Mouse (Mus musculus) left cerebral cortex, adult 11 months (tissue): Measurements from ENCODE around the gene Casp6.
A peak's percentile ranks its signal among the peaks of the same experiment; 100 is the strongest.

Source experiments
- DNase-seq: peaks from one replicate; pipeline ENCODE4 v3.0.0; 2022; ENCODE audit warnings: low spot score

Casp6 gene

DNA sequence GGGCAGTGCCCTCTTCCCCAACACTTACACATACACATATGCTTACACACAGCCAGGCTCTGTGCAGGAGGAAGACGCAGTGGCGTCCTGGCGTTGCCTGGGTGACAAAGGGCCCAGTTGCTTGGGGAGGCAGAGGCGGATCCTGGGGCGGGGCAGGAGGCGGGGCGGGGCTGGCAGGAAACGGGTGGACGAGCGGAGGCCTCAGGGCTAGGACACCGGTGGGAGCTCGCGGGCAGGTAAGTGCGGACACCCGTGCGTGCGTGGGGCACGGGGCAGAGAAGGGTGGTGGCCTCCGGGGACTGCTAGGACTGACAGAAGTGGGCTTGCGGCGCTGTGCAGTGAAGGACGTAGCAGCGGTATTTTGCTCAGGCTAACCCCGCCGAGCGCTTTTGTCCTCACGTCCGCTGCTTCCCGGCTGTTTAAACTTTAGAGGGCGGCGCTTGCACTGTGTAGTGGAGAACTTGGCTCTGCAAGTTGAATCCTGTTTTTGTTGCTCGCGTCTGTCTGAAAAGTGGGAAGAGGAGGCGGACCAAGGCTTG is at the start of gene Casp6:
Casp6 (plus strand) TSS at position 155 of the 539 bp plus-strand sequence.
- peak; percentile 35 for DNase-seq

DNA sequence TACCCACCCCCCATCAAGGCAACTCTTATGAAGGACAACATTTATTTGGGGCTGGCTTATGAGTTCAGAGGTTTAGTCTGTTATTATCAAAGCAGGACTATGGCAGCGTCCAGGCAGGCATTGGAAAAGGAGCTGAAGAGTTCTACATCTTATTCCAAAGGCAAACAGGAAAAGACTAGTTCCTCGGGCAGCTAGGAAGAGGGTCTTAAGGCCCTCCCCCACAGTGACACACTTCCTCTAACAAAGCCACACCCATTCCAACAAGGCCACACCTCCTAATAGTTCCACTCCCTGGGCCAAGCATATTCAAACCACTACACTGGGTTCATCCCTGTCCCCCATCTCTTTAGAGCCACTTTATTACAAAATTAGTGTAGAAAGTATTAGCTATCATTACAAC is 38.6 kb upstream of the Casp6 start:
- DNase-seq = no peak

DNA sequence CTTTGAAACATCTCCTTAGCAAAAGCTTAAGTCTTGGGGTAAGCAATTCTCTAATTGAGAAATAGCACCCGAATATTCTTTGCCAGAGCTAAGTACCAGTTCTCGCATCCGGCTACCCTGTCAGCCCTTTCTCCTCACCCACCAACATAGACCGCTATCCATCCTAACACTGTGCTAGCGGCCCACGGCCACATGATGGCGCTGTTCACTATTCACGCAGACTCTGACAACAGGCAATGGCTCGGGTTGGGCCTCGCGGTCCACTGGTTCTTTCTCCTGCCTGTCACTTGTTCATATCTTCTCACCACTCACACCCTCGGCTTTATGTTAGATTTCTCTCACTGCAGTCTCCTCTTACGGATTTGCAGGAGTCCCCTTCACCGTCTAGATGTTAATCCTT is 37.5 kb upstream of the Casp6 start:
- no peak for DNase-seq

DNA sequence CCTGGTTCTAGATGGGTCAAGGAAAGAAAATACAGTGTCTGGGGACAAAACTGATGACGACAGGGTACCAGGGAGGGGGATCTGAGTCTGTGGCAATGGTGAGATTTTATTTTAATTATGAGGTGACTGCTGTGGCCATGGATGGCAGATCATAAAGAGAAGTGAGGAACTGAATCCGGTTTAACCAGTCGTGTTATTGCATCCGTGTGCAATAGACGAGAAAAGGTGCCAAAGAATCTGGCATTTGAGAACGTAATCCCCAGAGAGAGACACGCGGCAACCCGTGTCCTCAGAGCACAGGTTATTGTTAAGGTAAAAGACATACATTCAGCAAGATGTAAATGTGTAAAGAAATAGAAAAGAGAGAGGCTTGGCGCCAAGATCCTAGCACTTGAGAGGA is 23.9 kb upstream of the Casp6 start:
- no peak for DNase-seq

DNA sequence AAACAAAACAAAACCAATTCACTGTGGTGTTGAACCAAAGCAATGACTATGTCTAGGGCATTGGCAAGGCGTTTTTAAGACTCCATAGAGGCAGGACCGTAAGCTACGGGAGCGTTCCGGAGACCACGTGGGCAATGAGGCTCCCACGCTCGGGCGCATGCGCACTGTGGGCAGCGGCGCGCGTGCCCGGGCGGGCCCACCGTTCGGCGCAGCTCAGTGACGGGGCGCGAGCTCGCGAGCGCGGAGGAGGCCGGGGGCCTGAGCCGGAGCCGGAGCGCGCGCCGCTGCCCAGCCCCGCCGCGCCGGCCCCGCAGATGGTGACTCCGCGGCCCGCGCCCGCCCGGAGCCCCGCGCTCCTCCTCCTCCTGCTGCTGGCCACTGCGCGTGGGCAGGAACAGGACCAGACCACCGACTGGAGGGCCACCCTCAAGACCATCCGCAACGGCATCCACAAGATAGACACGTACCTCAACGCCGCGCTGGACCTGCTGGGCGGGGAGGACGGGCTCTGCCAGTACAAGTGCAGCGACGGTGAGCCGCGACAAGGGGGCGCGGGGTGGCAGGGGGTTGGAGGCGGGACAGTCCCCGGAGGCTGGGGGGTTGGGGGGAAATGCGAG is 22.7 kb upstream of the Casp6 start, which contains the start of gene Pla2g12a:
Pla2g12a (plus strand) TSS at position 202 of the 617 bp plus-strand sequence.
- DNase-seq = peak; percentile 85

DNA sequence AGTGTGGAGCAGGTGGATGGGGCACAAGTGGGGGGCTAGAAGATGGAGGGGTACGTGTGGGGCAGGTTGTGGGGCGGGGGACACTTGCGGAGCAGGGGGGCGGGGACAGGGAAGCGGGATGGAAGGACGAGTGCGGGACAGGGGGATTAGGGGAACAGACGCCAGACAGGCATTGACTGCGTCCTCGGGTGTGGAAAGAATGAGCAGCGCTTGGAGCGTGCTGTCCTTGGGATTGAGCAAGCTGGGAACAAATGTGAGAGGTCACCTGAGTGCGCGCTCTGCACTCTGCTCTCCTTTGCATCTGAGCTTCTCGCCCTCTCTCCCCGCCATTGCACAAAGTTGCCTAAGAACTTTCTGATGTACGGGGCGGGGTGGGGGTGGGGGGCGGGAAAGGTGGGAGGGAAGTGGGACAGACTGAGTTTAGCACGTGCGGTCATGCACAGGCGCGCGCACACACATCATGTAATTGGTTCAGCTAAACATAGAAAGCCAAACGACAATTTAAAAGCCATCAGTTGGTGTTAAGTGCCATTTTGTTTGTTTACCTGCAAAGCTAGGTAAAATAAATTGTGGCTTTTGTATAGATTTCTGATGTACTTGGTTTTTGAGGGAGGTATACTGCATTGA is 22.0 kb upstream of the Casp6 start:
- no peak for DNase-seq

DNA sequence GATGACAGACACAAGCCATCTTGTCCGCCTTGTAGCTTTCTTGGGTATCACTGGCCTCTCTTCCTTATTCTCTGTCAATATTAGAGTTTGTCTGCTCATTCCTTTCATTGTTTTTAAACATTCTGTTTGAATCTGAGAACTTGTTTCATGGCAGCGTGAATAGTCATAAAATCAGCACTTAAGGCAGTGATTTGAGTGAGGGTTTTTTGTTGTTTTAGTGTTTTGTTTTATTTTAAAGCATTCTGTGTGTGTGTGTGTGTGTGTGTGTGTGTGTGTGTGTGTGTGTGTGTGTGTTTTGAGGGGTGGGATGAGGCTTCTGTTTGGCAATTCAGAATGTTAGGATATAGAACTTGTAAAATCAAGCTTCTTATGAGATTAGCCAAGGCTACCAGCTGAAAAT is 21.3 kb upstream of the Casp6 start:
- DNase-seq = no peak

DNA sequence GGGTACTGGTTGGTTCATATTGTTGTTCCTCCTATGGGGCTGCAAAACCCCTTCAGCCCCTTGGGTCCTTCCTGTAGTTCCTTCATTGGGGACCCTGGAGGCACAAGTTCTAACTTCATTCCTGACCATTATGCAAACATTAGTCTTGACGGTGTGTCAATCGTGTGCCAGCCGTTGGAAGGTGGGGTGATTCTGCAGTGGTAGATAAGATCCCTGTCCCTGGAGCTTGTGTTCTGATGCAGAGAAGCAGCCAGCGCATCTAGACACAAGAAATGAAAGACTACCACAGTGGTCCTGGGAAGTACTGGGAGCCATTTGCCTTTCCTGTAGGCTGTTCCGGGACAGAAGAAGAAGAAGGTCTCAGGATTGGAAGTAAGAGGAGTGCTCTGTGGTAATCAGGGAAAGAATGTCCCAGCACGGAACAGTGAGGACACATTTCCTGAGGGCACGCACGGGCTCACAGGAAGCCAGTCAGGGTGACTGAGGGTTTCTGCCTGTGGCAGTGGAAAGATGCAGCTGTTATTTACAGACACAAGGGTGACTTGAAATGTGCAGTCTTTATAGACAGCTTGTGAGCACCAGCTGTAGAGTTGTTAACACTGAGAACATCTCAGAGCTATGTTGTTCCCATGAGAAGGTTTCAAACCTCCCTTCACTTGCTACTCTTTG is 20.2 kb upstream of the Casp6 start:
- no peak for DNase-seq

DNA sequence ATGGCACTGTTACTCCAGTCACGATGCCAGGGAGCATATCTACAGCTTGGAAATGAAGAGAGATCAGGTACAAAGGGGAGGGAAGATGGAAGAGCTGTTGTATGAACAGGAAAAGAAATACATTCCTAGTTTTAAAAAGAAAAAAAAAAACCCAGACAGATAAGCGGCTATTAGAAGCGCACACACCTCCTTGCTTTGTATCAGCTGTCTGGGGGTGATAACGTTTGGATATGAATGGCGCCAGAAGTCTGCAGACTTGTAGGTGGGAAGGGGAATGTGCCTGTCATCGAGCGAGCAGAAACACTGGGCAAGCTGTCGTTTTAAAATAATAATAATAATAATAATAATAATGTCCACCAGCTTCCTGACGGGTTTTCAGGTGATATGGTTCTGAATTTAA is 15.6 kb upstream of the Casp6 start:
- no peak for DNase-seq

DNA sequence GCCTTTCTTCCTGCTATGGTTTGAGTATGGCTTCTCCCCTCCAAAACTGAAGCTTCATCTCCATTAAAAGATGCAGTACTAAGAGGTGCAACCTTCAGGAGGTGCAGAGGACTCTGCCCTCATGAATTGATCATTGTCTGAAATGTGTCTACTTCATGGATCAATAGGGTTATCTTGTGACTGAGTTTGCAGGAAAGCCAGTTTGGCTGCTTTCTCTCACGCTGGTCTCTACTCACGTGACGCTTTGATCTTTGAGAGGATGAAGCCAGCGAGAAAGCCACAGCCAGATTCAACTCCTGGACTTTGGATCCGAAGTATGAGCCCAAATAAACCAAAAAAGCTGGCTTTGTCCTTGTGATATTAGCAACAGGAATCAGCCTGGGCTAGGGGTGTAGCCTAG is 14.8 kb upstream of the Casp6 start:
- no peak for DNase-seq

DNA sequence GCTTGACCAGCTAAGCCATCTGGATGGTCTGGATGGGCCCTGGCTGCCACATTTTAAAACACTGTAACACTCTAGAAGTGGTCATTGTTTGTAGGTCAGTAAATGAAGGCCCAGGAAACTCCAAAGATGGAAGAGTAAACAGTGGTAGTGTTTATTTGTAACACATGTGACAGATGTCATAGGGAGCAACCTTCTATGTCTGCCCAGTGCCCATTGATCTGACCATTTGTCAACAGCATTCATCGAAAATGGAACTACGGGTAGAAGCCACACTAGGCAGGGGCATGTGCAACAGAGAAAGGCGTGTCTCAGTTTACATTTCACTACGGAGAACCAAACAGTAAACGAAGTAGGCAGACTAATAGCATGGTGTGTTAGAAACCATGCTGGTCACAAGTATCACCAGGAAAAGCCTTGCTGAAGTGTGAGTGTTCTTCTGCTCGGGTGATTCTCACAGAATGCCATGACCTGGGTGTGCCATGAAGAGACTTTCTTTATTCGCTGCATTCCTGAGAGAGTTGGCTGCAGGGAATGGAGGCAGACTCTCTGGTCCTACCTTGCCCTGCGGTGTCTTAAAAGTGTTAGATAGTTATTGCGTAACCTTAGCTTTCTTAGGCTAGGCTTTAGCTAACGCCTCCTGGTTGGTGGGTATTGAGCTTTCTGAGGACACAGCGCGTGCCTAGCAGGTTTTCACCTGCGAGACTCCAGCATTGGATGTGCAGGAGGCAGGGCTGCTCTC is 13.3 kb upstream of the Casp6 start:
- DNase-seq = no peak

DNA sequence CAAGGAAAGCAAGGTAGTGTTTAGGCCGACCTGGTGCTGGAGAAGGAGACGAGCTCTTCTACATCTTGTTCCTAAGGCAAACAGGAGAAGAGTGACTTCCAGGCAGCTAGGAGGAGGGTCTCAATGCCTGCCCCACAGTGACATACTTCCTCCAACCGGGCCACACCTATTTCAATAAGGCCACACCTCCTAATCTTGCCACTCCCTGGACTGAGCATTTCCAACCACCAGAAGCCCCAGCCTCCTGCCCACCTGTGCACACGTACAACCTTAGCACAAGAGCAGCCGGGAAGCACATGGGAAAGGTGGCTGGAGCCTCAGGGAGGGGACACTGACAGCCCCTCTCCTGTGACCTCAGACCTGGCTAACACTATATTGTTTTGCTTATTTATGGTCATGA is 9.2 kb upstream of the Casp6 start:
- no peak for DNase-seq

DNA sequence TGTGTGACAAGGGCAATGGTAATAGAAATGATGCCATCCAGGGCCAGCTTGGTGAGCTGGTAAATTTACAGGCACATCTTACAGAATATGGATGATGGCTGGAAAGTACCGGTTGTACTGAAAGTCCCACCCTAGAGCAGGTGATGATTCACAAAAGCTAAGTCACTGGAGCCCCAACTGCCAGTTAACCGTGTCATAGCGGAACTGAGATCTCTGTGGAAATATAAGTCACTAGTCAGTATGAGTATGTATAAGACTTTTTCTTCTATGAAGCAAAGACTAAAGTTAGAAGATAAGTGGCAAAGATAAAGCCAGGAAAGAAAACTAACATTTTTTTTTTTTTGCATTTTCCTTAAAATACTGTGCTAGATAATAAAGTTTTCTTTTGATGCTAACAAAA is 8.1 kb upstream of the Casp6 start:
- no peak for DNase-seq

DNA sequence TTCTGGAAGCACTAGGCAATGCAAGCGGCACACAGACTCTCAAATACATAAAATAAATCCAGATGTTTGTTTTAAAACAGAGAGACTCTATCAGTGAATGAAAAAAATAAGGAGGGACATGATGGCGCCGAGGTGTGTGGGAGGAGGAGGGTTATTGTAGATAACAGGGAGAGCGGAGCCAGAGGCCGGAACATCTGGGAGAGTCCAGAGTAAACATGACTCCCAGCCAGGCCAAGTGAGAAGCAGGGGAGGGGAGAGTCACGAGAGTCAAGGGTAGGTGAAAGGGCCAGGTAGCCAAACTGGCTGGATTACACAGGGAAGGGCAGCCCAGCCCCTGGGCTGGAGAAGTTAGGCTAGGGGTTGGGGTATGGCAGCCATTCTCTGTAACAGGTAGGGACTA is 4.6 kb upstream of the Casp6 start:
- no peak for DNase-seq

DNA sequence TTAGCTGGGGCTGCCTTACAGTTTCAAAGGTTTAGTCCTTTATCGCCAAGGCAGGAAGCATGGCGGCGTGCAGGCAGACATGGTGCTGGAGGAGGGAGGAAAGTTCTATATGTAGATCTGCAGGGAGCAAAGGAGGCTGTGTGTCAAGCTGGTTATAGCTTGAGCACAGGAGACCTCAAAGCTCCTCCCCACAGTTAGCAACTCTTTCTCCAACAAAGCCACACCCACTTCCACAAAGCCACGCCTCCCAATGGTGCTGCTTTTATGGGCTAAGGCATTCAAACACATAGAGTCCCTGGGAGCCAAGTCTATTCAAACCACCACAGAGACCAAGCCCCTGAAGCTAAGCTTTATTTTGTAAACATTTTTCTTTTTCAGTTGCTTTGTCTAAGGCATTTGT is 2.3 kb upstream of the Casp6 start:
- DNase-seq = no peak

DNA sequence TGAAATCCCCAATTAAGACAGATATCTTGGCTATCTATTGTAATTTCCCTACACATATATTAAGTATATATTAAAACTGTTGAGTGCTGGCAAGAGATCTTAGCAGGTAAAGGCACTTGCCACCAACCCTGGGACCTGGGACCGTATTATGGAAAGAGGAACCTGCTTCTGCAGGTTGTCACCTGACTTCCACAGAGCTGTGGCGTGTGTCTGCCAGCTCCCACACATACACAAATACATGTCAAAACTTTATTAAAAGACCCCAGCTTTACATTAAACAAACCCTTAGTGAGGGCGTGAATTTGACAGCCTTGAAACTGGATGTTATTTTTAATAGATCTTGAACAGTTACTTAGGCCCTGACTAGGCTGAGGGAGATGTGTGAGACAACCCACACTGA is 2.1 kb downstream of the Casp6 start:
- DNase-seq = no peak

DNA sequence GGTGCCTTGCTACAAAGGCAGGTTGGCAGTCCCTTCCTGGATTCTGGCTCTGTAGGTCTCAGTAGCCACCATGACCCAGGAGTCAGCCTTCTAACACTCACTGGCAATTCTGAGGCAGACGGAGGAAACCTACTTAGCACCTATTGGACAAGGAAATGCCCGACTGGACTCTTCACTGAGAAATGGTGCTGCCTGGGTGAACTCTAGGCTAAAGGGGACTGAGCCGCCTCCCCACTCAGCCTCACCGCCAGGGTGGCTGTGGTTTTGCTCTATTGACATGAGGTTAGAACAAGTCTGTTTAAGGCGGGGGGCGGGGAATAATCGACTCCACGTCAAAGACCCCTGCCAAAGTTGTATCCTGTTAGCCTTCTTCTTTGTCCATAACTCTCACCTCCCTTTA is 2.6 kb downstream of the Casp6 start:
- DNase-seq = no peak

DNA sequence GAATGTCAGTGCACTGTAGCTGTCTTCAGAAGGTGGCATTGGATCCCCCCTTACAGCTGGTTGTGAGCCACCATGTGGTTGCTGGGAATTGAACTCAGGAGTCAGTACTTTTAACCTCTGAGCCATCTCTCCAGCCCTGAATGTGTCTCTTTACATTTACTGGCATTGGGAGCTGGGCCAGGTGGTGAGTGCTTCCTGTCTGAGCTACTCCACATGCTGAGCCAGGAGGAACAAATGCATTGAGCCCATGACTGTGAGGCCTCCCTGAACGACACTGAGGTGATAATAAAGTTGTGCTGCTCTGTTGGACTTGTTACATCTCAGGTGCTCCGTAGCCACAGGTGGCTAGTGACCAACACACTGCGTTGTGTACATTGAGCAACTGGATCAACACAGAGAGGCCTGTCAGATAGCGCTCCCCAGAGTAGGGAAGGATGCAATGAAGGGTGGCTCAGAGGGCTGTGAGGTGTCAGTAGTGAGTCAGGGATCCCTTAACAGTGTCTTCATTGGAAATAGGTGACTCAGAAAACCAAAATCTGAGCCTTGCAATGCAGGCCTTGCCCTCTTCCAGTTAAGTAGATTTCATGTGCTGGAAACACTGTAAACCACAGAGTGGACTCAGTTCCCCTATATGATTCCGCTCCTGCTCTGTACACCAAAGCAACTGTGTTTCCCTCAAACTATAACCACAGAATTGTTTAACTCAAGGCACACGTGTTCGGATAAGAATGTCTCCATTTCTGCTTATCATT is 3.3 kb downstream of the Casp6 start:
- no peak for DNase-seq

DNA sequence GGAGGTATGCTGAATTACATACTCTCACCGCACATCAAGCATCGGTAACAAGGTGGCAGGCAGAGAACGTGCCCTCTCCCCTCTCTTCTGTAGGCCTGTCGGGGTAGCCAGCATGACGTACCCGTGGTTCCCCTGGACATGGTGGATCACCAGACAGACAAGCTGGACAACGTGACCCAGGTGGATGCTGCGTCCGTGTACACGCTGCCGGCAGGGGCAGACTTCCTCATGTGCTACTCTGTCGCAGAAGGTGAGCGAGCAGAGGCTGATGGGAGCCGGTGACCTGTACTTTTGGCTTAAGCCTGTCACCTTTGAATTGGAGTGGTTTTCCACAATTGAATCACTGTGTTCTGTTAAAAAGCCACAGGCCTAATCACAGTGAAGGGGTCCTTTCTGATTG is 10.8 kb downstream of the Casp6 start:
- DNase-seq = no peak

DNA sequence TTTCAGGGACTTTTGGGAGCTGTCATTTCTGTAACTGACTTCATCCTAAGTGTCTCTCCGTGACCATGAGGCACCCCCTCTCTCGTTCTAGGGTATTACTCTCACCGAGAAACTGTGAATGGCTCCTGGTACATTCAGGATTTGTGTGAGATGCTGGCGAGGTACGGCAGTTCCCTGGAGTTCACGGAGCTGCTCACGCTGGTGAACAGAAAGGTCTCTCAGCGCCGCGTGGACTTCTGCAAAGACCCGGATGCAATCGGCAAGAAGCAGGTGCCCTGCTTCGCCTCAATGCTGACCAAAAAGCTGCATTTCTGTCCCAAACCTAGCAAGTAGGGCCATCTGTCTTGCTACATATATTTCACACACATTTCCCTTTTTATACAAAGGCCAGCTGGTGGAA is 12.0 kb downstream of the Casp6 start:
- no peak for DNase-seq

DNA sequence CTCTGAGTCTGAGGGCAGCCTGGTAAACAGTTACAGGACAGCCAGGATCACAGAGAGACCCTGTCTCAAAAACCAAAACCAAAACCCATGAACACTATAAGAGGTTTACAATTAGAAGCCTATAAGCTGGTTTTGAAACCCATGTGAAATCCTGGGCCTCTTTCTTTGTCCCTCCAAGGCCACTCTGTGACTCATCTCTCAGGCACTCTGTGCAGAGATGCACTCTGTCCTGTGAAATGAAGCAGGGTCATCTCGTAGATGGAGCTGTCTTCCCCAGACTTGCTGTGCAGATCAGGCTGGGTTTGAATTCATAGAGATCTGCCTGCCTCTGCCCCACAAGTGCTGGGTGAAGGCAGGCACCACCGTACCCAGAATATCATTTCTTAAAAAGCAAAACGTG is 16.2 kb downstream of the Casp6 start:
- no peak for DNase-seq

DNA sequence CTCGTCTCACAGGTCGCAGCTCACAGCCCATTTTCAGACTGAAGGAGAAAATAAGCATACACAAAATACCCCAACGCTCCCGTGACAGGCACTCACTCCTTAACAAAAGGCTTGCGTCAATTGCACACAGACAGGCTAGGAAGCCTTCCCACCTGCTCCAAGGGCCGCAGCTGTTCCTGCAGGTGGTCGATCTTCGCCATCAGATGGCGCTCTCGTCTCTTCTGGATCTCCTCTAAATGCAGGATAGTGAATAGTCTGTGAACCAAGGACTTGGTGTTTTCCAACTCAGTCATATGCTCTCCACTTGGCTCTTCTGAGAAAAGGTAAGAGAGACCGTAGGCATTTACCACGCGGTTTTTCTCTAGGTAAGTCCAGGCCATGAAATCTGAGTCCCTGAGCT is 17.2 kb downstream of the Casp6 start:
- DNase-seq = peak; percentile 67
